Mouse (Mus musculus): ENCODE measurements around the gene Gdf15.

- TF ChIP-seq CTCF (IDR thresholded peaks at IDR 0.05; ENCODE audit: insufficient read depth, low read length) (no peak), POLR2A (IDR thresholded peaks at IDR 0.05; ENCODE audit: borderline replicate concordance, extremely low read depth, low read depth, low read length) (no peak)
Observed at GRCm38 (mm10) chr8:70681410-70681809, 49.2 kb upstream of the Gdf15 start.

Data from lung, adult 2 months (tissue).